Mouse (Mus musculus): ENCODE results near the gene Ppp4r3b.

The Ppp4r3b gene

GRCm38 (mm10) chr11:29172563-29173124 is at the start of gene Ppp4r3b:
Gene Ppp4r3b (plus strand): TSS chr11:29172890.
- DNase-seq (ENCODE audit: low spot score in 2 of 2) = peak; percentile 97

- DNase-seq (ENCODE audit: low spot score in 2 of 2) = no peak
Measured at GRCm38 (mm10) chr11:29129862-29130384, 42.8 kb upstream of the Ppp4r3b start.

- DNase-seq (ENCODE audit: low spot score in 2 of 2) = peak; percentile 88 to 90
Measured at GRCm38 (mm10) chr11:29130385-29131355, 42.0 kb upstream of the Ppp4r3b start, which contains the start of gene Pnpt1. Gene Pnpt1 (plus strand): TSS chr11:29130744.

- DNase-seq (ENCODE audit: low spot score in 2 of 2) = no peak
Measured at GRCm38 (mm10) chr11:29140671-29141070, 32.0 kb upstream of the Ppp4r3b start.

GRCm38 (mm10) chr11:29148901-29149300 is 23.8 kb upstream of the Ppp4r3b start:
- no peak for DNase-seq (ENCODE audit: low spot score in 2 of 2)

- DNase-seq (ENCODE audit: low spot score in 2 of 2) = no peak
Measured at GRCm38 (mm10) chr11:29163569-29163968, 9.1 kb upstream of the Ppp4r3b start.

- peak; percentile 29 to 37 for DNase-seq (ENCODE audit: low spot score in 2 of 2)
Measured at GRCm38 (mm10) chr11:29171959-29172391, 715 bp upstream of the Ppp4r3b start.

- DNase-seq (ENCODE audit: low spot score in 2 of 2) = peak; percentile 43 to 44
Measured at GRCm38 (mm10) chr11:29173125-29173631, 488 bp downstream of the Ppp4r3b start.

GRCm38 (mm10) chr11:29173706-29174436 is 1.2 kb downstream of the Ppp4r3b start:
- DNase-seq (ENCODE audit: low spot score in 2 of 2) = no peak

- DNase-seq (ENCODE audit: low spot score in 2 of 2) = no peak
Measured at GRCm38 (mm10) chr11:29179319-29179718, 6.6 kb downstream of the Ppp4r3b start.

GRCm38 (mm10) chr11:29180657-29181056 is 8.0 kb downstream of the Ppp4r3b start:
- peak in 1 of 2 experiments; percentile 28 for DNase-seq (ENCODE audit: low spot score in 2 of 2)

- peak in 1 of 2 experiments; percentile 18 for DNase-seq (ENCODE audit: low spot score in 2 of 2)
Measured at GRCm38 (mm10) chr11:29181751-29182150, 9.1 kb downstream of the Ppp4r3b start.

GRCm38 (mm10) chr11:29188981-29189380 is 16.3 kb downstream of the Ppp4r3b start:
- no peak for DNase-seq (ENCODE audit: low spot score in 2 of 2)

GRCm38 (mm10) chr11:29203653-29204052 is 31.0 kb downstream of the Ppp4r3b start:
- no peak for DNase-seq (ENCODE audit: low spot score in 2 of 2)

GRCm38 (mm10) chr11:29209774-29210173 is 37.1 kb downstream of the Ppp4r3b start:
- DNase-seq (ENCODE audit: low spot score in 2 of 2) = no peak

GRCm38 (mm10) chr11:29216196-29216595 is 43.5 kb downstream of the Ppp4r3b start:
- DNase-seq (ENCODE audit: low spot score in 2 of 2) = no peak

- DNase-seq (ENCODE audit: low spot score in 2 of 2) = no peak
Measured at GRCm38 (mm10) chr11:29219055-29219454, 46.4 kb downstream of the Ppp4r3b start.

- no peak for DNase-seq (ENCODE audit: low spot score in 2 of 2)
Measured at GRCm38 (mm10) chr11:29222310-29222709, 49.6 kb downstream of the Ppp4r3b start.

- DNase-seq (ENCODE audit: low spot score in 2 of 2) = no peak
Measured at GRCm38 (mm10) chr11:29224754-29225153, 52.1 kb downstream of the Ppp4r3b start.

- DNase-seq (ENCODE audit: low spot score in 2 of 2) = no peak
Measured at GRCm38 (mm10) chr11:29228957-29229356, 56.3 kb downstream of the Ppp4r3b start.

GRCm38 (mm10) chr11:29233569-29233968 is 60.9 kb downstream of the Ppp4r3b start:
- no peak for DNase-seq (ENCODE audit: low spot score in 2 of 2)

- no peak for DNase-seq (ENCODE audit: low spot score in 2 of 2)
Measured at GRCm38 (mm10) chr11:29237364-29237763, 64.7 kb downstream of the Ppp4r3b start.

Measured in heart, adult 9 months (tissue).